Mouse (Mus musculus): ENCODE measurements around the gene Erf. TPM values are rescaled to one million over a fixed set of nuclear protein-coding genes. Genes with fewer than 3 reads are reported as not detected.

The Erf gene
- polyA plus RNA-seq, 1 experiment from 2014 or later = 11.7 TPM

GRCm38 (mm10) chr7:25290463-25290862 is 39.9 kb upstream of the Erf start:
- DNase-seq (ENCODE audit: low spot score, missing footprints) (no peak), ATAC-seq (ENCODE audit: low FRiP score) (no peak)
- Histone ChIP-seq H3K9me3 (ENCODE audit: control insufficient read depth, low read length) (peaks cover 3% of the 10 kb centered on the region; the same call in 1 of the 2 replicates), H3K4me2 (no peak overlapping the region), H3K4me3 (ENCODE audit: low read depth, low read length) (no peak overlapping the region), H3K36me3 (ENCODE audit: control insufficient read depth, insufficient read depth, low read length) (peaks cover 52% of the 10 kb centered on the region), H3K4me1 (ENCODE audit: control insufficient read depth, insufficient read depth, low read length) (no peaks in the 10 kb centered on the region), H3K27ac (ENCODE audit: low read depth, low read length) (no peak overlapping the region), H3K9ac (ENCODE audit: low read length) (no peak overlapping the region), H3K27me3 (ENCODE audit: control insufficient read depth, insufficient read depth, low read length) (no peaks in the 10 kb centered on the region)
- 100% methylated on average over 1 of the region's 1 CpGs for WGBS

DNA sequence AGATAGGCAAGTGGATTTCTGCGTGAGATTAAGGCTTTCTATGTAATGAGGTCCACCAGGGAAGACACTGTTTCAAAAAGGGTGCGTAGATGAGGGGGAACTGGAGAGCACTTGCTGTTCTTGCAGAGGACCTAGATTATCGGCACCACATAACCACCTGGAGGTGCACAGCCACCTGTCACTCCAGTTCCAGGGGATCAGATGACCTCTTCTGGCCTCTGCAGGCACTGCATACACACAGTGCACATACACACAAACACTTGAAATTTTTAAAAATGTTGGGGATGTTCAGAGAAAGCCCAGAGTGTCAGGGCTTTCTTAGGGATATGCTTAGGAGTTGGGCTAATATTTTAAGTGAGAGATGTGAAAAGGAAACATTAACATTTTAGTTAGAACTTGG is 39.4 kb upstream of the Erf start:
- WGBS = 96% methylated on average over 3 of the region's 3 CpGs

GRCm38 (mm10) chr7:25288721-25289120 is 38.2 kb upstream of the Erf start:
- H3K27me3 ChIP-seq (ENCODE audit: control insufficient read depth, insufficient read depth, low read length) = no peaks in the 10 kb centered on the region
- no peak overlapping the region for H3K4me2 ChIP-seq
- 86% methylated on average over 3 of the region's 3 CpGs for WGBS
- no peak overlapping the region for H3K4me3 ChIP-seq (ENCODE audit: low read depth, low read length)
- DNase-seq (ENCODE audit: low spot score, missing footprints) (no peak), ATAC-seq (ENCODE audit: low FRiP score) (no peak)
- no peak overlapping the region for H3K9ac ChIP-seq (ENCODE audit: low read length)
- no peak overlapping the region for H3K27ac ChIP-seq (ENCODE audit: low read depth, low read length)
- H3K4me1 ChIP-seq (ENCODE audit: control insufficient read depth, insufficient read depth, low read length) = peaks cover 11% of the 10 kb centered on the region
- H3K9me3 ChIP-seq (ENCODE audit: control insufficient read depth, low read length) = peaks cover 3% of the 10 kb centered on the region; the same call in 1 of the 2 replicates
- peaks cover 53% of the 10 kb centered on the region for H3K36me3 ChIP-seq (ENCODE audit: control insufficient read depth, insufficient read depth, low read length)

More for the DNA sequence above, 39.4 kb upstream of the Erf start:
- H3K9ac ChIP-seq (ENCODE audit: low read length) = no peak overlapping the region
- no peak for ATAC-seq (ENCODE audit: low FRiP score)
- no peak overlapping the region for H3K27ac ChIP-seq (ENCODE audit: low read depth, low read length)
- H3K4me2 ChIP-seq = no peak overlapping the region
- H3K27me3 ChIP-seq (ENCODE audit: control insufficient read depth, insufficient read depth, low read length) = no peaks in the 10 kb centered on the region
- H3K4me3 ChIP-seq (ENCODE audit: low read depth, low read length) = no peak overlapping the region
- H3K9me3 ChIP-seq (ENCODE audit: control insufficient read depth, low read length) = peaks cover 3% of the 10 kb centered on the region; the same call in 1 of the 2 replicates
- DNase-seq (ENCODE audit: low spot score, missing footprints) = no peak
- peaks cover 53% of the 10 kb centered on the region for H3K36me3 ChIP-seq (ENCODE audit: control insufficient read depth, insufficient read depth, low read length)
- peaks cover under 1% of the 10 kb centered on the region; the same call in 1 of the 2 replicates for H3K4me1 ChIP-seq (ENCODE audit: control insufficient read depth, insufficient read depth, low read length)

DNA sequence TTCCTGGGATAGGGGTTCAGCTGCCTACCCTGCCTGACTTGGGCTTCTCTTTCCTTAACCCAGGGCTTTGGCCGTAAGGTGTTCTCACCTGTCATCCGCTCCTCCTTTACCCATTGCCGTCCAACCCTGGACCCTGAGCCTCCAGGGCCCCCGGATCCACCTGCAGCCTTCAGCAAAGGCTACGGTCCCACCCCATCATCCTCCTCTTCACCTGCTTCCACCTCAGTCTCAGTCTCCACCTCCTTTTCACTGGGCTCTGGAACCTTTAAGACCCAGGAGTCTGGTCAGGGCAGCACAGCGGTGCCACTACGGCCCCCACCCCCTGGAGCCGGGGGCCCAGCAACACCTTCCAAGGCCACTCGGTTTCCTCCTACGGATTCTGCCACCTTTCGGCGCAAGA is 37.5 kb upstream of the Erf start:
- Histone ChIP-seq H3K4me2 (no peak overlapping the region), H3K9ac (ENCODE audit: low read length) (no peak overlapping the region), H3K27ac (ENCODE audit: low read depth, low read length) (no peak overlapping the region), H3K9me3 (ENCODE audit: control insufficient read depth, low read length) (peaks cover 3% of the 10 kb centered on the region; the same call in 1 of the 2 replicates), H3K27me3 (ENCODE audit: control insufficient read depth, insufficient read depth, low read length) (no peaks in the 10 kb centered on the region), H3K4me1 (ENCODE audit: control insufficient read depth, insufficient read depth, low read length) (peaks cover 18% of the 10 kb centered on the region), H3K36me3 (ENCODE audit: control insufficient read depth, insufficient read depth, low read length) (peaks cover 53% of the 10 kb centered on the region), H3K4me3 (ENCODE audit: low read depth, low read length) (no peak overlapping the region)
- WGBS = 93% methylated on average over 12 of the region's 12 CpGs
- DNase-seq (ENCODE audit: low spot score, missing footprints) (no peak), ATAC-seq (ENCODE audit: low FRiP score) (no peak)

GRCm38 (mm10) chr7:25286989-25287388 is 36.4 kb upstream of the Erf start:
- no peak overlapping the region for H3K27ac ChIP-seq (ENCODE audit: low read depth, low read length)
- H3K9me3 ChIP-seq (ENCODE audit: control insufficient read depth, low read length) = peaks cover 3% of the 10 kb centered on the region; the same call in 1 of the 2 replicates
- H3K27me3 ChIP-seq (ENCODE audit: control insufficient read depth, insufficient read depth, low read length) = no peaks in the 10 kb centered on the region
- no peak overlapping the region for H3K4me3 ChIP-seq (ENCODE audit: low read depth, low read length)
- no peak overlapping the region for H3K4me2 ChIP-seq
- ATAC-seq (ENCODE audit: low FRiP score) (no peak), DNase-seq (ENCODE audit: low spot score, missing footprints) (no peak)
- peaks cover 53% of the 10 kb centered on the region for H3K36me3 ChIP-seq (ENCODE audit: control insufficient read depth, insufficient read depth, low read length)
- peaks cover 20% of the 10 kb centered on the region for H3K4me1 ChIP-seq (ENCODE audit: control insufficient read depth, insufficient read depth, low read length)
- no peak overlapping the region for H3K9ac ChIP-seq (ENCODE audit: low read length)
- 85% methylated on average over 8 of the region's 8 CpGs for WGBS

GRCm38 (mm10) chr7:25285511-25286238 is 35.1 kb upstream of the Erf start:
- ATAC-seq (ENCODE audit: low FRiP score) (no peak), DNase-seq (ENCODE audit: low spot score, missing footprints) (no peak)
- Histone ChIP-seq H3K4me1 (ENCODE audit: control insufficient read depth, insufficient read depth, low read length) (peaks cover 31% of the 10 kb centered on the region), H3K9ac (ENCODE audit: low read length) (no peak overlapping the region), H3K36me3 (ENCODE audit: control insufficient read depth, insufficient read depth, low read length) (peaks cover 47% of the 10 kb centered on the region), H3K4me3 (ENCODE audit: low read depth, low read length) (no peak overlapping the region), H3K27me3 (ENCODE audit: control insufficient read depth, insufficient read depth, low read length) (no peaks in the 10 kb centered on the region), H3K9me3 (ENCODE audit: control insufficient read depth, low read length) (peaks cover 3% of the 10 kb centered on the region; the same call in 1 of the 2 replicates), H3K4me2 (no peak overlapping the region), H3K27ac (ENCODE audit: low read depth, low read length) (no peak overlapping the region)
- WGBS = 91% methylated on average over 20 of the region's 20 CpGs

GRCm38 (mm10) chr7:25284766-25285165 is 34.2 kb upstream of the Erf start:
- Histone ChIP-seq H3K4me1 (ENCODE audit: control insufficient read depth, insufficient read depth, low read length) (peaks cover 40% of the 10 kb centered on the region), H3K27me3 (ENCODE audit: control insufficient read depth, insufficient read depth, low read length) (no peaks in the 10 kb centered on the region), H3K4me2 (no peak overlapping the region; the same call in 1 of the 2 replicates), H3K9ac (ENCODE audit: low read length) (no peak overlapping the region), H3K4me3 (ENCODE audit: low read depth, low read length) (0 out of 2 replicates have a peak overlapping the region, but pooled peaks have one; percentile 3), H3K27ac (ENCODE audit: low read depth, low read length) (no peak overlapping the region), H3K9me3 (ENCODE audit: control insufficient read depth, low read length) (peaks cover under 1% of the 10 kb centered on the region; the same call in 1 of the 2 replicates), H3K36me3 (ENCODE audit: control insufficient read depth, insufficient read depth, low read length) (peaks cover 38% of the 10 kb centered on the region)
- WGBS = 90% methylated on average over 5 of the region's 5 CpGs
- ATAC-seq (ENCODE audit: low FRiP score) (no peak), DNase-seq (ENCODE audit: low spot score, missing footprints) (no peak)

DNA sequence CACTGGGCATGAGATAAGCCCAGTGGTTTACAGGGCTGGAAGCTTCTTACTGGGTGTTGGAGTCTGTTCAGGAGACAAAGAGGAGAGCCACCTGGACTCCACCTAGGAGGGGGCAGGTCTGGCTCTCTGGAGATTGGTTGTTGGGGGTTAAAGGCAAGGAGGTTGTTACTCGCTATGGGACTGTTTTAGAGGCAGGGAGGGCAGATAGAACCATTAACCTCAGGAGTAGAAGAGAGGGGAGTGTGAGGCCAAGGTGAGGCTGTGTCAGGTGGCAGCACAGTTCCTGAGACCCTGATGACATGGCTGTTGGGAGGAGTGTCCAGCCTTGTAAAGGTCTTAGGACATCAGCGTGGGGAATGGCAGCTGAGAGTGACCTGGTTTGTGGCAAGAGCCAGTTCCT is 33.6 kb upstream of the Erf start:
- H3K4me1 ChIP-seq (ENCODE audit: control insufficient read depth, insufficient read depth, low read length) = peaks cover 46% of the 10 kb centered on the region
- 76% methylated on average over 2 of the region's 2 CpGs for WGBS
- ATAC-seq (ENCODE audit: low FRiP score) = no peak

GRCm38 (mm10) chr7:25283637-25284036 is 33.1 kb upstream of the Erf start:
- Histone ChIP-seq H3K36me3 (ENCODE audit: control insufficient read depth, insufficient read depth, low read length) (peaks cover 27% of the 10 kb centered on the region), H3K9me3 (ENCODE audit: control insufficient read depth, low read length) (no peaks in the 10 kb centered on the region), H3K4me3 (ENCODE audit: low read depth, low read length) (peak overlapping the region; percentile 83), H3K27me3 (ENCODE audit: control insufficient read depth, insufficient read depth, low read length) (no peaks in the 10 kb centered on the region), H3K27ac (ENCODE audit: low read depth, low read length) (peak overlapping the region; percentile 16; the same call in 1 of the 2 replicates), H3K9ac (ENCODE audit: low read length) (peak overlapping the region; percentile 83), H3K4me1 (ENCODE audit: control insufficient read depth, insufficient read depth, low read length) (peaks cover 46% of the 10 kb centered on the region), H3K4me2 (peak overlapping the region; percentile 97)
- DNase-seq (ENCODE audit: low spot score, missing footprints) (no peak), ATAC-seq (ENCODE audit: low FRiP score) (no peak)
- WGBS = 26% methylated on average over 5 of the region's 5 CpGs

More for the DNA sequence above, 33.6 kb upstream of the Erf start:
- Histone ChIP-seq H3K27ac (ENCODE audit: low read depth, low read length) (no peak overlapping the region), H3K9me3 (ENCODE audit: control insufficient read depth, low read length) (no peaks in the 10 kb centered on the region), H3K4me3 (ENCODE audit: low read depth, low read length) (peak overlapping the region; percentile 83), H3K36me3 (ENCODE audit: control insufficient read depth, insufficient read depth, low read length) (peaks cover 32% of the 10 kb centered on the region), H3K4me2 (peak overlapping the region; percentile 97), H3K27me3 (ENCODE audit: control insufficient read depth, insufficient read depth, low read length) (no peaks in the 10 kb centered on the region), H3K9ac (ENCODE audit: low read length) (peak overlapping the region; percentile 83)
- no peak for DNase-seq (ENCODE audit: low spot score, missing footprints)
